Mouse (Mus musculus): ENCODE results near the gene Lrp2. TPM values are rescaled to one million over a fixed set of nuclear protein-coding genes. Genes with fewer than 3 reads are reported as not detected.

Gene Lrp2
- polyA plus RNA-seq, 1 experiment from 2014 or later = 0.04 TPM

DNA sequence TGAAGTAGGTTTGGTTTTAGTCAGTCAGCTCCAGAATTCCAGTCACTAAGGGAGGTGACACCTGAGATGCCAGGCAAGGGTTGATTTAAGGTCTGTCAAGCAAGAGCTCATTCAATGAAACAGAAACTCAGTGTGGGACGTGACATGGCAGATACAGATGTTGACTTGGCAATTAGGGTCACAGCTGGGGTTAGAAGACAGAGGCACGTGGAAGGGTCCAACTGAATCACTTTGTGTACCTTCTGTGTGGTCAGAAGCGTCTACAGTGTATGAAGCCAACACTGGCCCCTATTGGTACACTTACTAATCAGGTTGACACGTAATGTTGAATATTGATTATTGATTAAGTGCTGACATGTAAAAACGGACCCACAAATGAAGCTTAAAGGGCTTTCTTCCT lies 161.0 kb downstream of the Lrp2 start:
- H3K4me1 ChIP-seq = no peaks in the 10 kb centered on the region
- H3K9me3 ChIP-seq = no peaks in the 10 kb centered on the region
- H3K27me3 ChIP-seq = no peaks in the 10 kb centered on the region
- ATAC-seq (ENCODE audit: low FRiP score, low read depth) = no peak
- H3K4me3 ChIP-seq = no peak overlapping the region
- H3K36me3 ChIP-seq = no peaks in the 10 kb centered on the region
- H3K9ac ChIP-seq = no peak overlapping the region
- H3K4me2 ChIP-seq (replicated peaks) = no peak overlapping the region
- H3K27ac ChIP-seq = no peak overlapping the region
- WGBS = 48% methylated on average over 5 of the region's 5 CpGs

DNA sequence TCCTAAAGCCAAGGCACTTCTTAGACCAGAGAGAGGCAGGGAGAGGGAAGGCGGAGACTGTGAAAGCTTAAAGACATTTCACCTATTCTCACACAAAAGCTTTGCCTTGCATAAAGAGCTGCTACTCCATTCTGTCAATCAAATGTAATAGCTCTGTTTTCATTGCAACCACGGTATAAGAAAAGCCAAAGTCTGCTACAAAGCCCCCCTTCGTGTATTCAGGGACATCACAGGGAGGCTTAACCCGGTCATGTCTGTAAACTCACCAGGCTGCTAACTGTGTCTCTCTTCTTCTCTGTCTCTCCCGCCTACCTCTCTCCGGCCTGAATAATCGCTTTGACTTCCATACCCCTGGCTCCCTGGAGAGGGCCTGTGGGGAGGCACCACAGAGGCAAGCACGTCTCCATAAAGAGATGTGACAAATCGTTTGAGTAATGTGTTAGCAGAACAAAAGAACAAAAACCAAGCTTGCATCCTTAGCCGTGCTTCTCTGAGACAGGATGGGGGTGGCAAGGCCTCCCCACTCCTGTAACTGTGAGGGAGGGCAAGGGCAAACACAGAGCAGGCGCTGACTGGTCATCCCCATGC lies 167.5 kb downstream of the Lrp2 start:
- H3K27ac ChIP-seq = no peak overlapping the region
- no peak overlapping the region for H3K4me3 ChIP-seq
- H3K36me3 ChIP-seq = no peaks in the 10 kb centered on the region
- no peak overlapping the region for H3K9ac ChIP-seq
- H3K4me1 ChIP-seq = 0 out of 2 replicates have a peak, but pooled peaks cover 6% of the 10 kb centered on the region
- no peak overlapping the region for H3K4me2 ChIP-seq (replicated peaks)
- no peaks in the 10 kb centered on the region for H3K27me3 ChIP-seq
- H3K9me3 ChIP-seq = no peaks in the 10 kb centered on the region
- no peak for ATAC-seq (ENCODE audit: low FRiP score, low read depth)
- 15% methylated on average over 11 of the region's 11 CpGs for WGBS

DNA sequence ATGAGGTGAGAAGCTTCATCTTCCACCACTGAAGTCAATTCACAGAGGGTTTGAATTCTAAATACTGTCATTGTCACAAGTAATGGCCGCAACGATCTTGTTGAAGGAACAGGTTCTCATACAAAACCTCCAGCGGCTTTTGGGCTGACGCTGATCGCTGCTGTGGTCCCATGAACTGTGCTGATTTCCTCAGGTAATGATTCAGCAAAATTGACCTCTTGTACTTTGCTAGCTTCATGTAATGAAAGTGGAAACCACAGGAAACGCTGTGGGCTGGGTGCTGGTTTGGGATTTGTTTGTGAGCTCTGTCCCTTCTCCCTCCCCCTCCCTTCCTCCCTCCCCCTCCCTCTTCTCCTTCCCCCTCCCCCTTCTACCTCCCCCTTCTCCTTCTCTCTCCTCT lies 170.8 kb downstream of the Lrp2 start:
- no peaks in the 10 kb centered on the region for H3K27me3 ChIP-seq
- H3K4me2 ChIP-seq (replicated peaks) = no peak overlapping the region
- H3K36me3 ChIP-seq = no peaks in the 10 kb centered on the region
- H3K9me3 ChIP-seq = no peaks in the 10 kb centered on the region
- no peak overlapping the region for H3K27ac ChIP-seq
- 0 out of 2 replicates have a peak, but pooled peaks cover 6% of the 10 kb centered on the region for H3K4me1 ChIP-seq
- no peak overlapping the region for H3K9ac ChIP-seq
- H3K4me3 ChIP-seq = no peak overlapping the region
- WGBS = 69% methylated on average over 6 of the region's 6 CpGs
- ATAC-seq (ENCODE audit: low FRiP score, low read depth) = no peak

DNA sequence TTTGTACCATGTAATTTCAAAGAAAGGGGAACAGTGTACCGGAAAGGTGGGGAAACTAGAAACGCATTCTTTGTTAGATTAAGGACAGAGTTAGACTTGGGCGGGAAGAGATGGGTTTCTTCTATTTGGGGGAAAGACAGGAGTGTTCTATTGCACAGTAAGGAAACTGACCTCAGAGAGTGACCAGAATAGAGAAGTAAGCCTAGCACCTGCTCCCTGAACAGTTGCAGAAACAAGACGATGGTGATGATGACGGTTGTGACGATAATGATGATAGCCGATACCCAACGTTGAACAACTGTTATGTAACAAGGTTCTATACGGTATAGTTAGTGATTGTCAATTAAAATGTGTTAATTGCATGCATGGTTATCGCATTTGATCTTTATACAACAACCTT lies 171.3 kb downstream of the Lrp2 start:
- Histone ChIP-seq H3K4me3 (no peak overlapping the region), H3K4me2 (replicated peaks) (no peak overlapping the region), H3K36me3 (no peaks in the 10 kb centered on the region), H3K4me1 (0 out of 2 replicates have a peak, but pooled peaks cover 6% of the 10 kb centered on the region), H3K27ac (no peak overlapping the region), H3K27me3 (no peaks in the 10 kb centered on the region), H3K9ac (no peak overlapping the region), H3K9me3 (no peaks in the 10 kb centered on the region)
- no peak for ATAC-seq (ENCODE audit: low FRiP score, low read depth)
- 93% methylated on average over 10 of the region's 10 CpGs for WGBS

DNA sequence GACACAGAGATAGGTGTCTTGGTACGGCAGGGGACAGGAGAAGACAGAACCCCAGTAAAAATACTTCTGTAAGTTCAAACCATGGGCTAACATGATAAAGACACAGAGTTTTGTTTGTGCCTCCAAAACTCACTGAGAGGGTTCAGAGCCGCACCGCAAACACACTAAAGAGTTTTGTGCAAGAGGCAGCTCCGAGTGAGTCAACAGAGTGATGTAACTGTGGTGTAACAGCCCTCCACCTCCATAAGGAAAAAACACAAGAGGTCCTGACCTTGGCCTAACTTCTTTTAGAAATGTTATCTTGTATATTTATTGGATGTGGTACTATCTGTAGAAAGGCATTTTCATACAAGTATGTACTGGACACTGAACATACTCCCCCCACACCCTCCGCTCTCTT lies 180.2 kb downstream of the Lrp2 start:
- no peak overlapping the region for H3K4me2 ChIP-seq (replicated peaks)
- H3K9ac ChIP-seq = no peak overlapping the region
- 95% methylated on average over 5 of the region's 5 CpGs for WGBS
- H3K27ac ChIP-seq = no peak overlapping the region
- no peaks in the 10 kb centered on the region for H3K9me3 ChIP-seq
- no peak overlapping the region for H3K4me3 ChIP-seq
- no peaks in the 10 kb centered on the region for H3K36me3 ChIP-seq
- ATAC-seq (ENCODE audit: low FRiP score, low read depth) = no peak
- peaks cover 10% of the 10 kb centered on the region for H3K4me1 ChIP-seq
- no peaks in the 10 kb centered on the region for H3K27me3 ChIP-seq

DNA sequence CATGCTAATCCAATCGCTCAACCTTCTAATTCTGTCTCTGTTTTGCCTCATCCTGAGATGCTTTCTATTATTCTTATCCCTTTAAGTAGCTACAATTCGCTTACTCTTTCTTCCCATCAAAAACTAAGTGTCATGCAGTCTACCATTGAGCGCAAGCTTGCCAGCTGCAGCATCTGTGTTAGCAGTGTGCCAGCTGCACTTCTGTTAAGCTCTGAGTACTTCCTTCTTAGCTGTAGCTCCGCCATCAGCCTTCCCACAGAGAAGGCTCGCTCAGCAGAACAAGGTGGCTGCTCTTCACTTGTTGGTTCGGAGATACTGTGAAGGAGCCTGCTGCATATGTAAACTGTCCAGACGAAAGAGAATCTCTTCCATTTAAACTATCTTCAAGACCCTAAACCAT lies 183.6 kb downstream of the Lrp2 start:
- H3K27me3 ChIP-seq = no peaks in the 10 kb centered on the region
- WGBS = 83% methylated on average over 7 of the region's 7 CpGs
- no peak overlapping the region for H3K4me3 ChIP-seq
- no peak overlapping the region for H3K4me2 ChIP-seq (replicated peaks)
- peaks cover 11% of the 10 kb centered on the region for H3K4me1 ChIP-seq
- H3K36me3 ChIP-seq = no peaks in the 10 kb centered on the region
- H3K9ac ChIP-seq = no peak overlapping the region
- H3K27ac ChIP-seq = no peak overlapping the region
- ATAC-seq (ENCODE audit: low FRiP score, low read depth) = no peak
- no peaks in the 10 kb centered on the region for H3K9me3 ChIP-seq

DNA sequence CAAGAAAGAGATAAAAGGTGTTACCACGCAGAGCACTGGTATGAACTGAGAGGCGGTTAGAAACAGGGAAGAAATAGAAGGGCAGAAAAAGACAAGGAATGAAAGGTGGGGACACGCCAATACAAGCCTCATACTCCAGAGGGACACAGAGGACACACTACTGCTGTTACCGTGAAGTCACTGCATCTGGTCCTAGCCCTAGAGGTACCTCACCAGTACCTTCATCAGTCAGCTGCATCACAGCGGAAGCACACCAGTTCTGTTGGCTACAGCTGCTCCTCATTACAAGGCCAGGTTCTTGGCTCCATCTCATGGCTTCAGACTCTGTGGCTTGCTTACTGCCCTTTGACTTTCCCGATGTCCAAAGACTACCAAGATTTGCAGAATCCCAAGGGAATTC lies 184.0 kb downstream of the Lrp2 start:
- Histone ChIP-seq H3K9ac (no peak overlapping the region), H3K27me3 (no peaks in the 10 kb centered on the region), H3K4me1 (peaks cover 11% of the 10 kb centered on the region), H3K4me2 (replicated peaks) (no peak overlapping the region), H3K27ac (no peak overlapping the region), H3K36me3 (no peaks in the 10 kb centered on the region), H3K4me3 (no peak overlapping the region), H3K9me3 (no peaks in the 10 kb centered on the region)
- ATAC-seq (ENCODE audit: low FRiP score, low read depth) = no peak
- WGBS = 83% methylated on average over 6 of the region's 6 CpGs

DNA sequence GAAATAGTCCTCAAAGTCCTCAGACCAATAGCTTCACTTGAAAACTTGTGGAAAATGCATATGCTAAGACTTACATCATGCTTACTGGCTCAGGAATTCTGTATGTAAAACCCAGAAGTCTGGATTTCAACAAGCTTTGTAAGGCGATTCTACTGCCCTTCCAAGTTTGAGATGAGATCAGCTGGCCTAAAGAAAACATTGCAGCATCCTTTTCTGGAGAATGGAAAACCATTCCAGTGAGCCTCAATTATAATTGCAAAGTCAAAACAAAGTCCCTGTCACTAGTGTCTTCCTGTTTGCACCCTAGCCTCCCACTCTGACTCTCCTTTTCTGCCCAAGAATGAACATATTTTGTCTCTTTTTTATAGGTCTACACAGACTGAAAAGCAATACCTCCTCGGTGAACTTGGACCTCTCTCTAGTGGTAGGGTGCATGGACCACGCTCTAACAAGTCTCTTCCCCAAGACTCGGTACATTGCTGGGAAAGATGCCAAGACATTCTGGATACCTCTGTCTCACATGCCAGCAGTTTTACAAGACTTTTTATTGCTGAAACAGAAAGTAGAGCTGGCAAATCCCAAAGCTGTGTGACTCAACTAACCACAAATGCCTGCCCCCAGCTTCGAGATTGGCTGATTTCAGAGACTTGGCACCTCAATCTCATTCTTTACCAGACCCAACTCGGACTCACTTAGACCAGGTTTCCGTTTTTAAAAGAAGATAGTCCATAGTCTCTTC lies 184.8 kb downstream of the Lrp2 start:
- Histone ChIP-seq H3K27me3 (no peaks in the 10 kb centered on the region), H3K4me1 (peaks cover 11% of the 10 kb centered on the region), H3K27ac (no peak overlapping the region; the same call in 1 of the 2 replicates), H3K9ac (no peak overlapping the region), H3K9me3 (no peaks in the 10 kb centered on the region), H3K4me3 (no peak overlapping the region), H3K4me2 (replicated peaks) (no peak overlapping the region), H3K36me3 (no peaks in the 10 kb centered on the region)
- peak; percentile 86 for ATAC-seq (ENCODE audit: low FRiP score, low read depth)
- WGBS = 38% methylated on average over 7 of the region's 7 CpGs

DNA sequence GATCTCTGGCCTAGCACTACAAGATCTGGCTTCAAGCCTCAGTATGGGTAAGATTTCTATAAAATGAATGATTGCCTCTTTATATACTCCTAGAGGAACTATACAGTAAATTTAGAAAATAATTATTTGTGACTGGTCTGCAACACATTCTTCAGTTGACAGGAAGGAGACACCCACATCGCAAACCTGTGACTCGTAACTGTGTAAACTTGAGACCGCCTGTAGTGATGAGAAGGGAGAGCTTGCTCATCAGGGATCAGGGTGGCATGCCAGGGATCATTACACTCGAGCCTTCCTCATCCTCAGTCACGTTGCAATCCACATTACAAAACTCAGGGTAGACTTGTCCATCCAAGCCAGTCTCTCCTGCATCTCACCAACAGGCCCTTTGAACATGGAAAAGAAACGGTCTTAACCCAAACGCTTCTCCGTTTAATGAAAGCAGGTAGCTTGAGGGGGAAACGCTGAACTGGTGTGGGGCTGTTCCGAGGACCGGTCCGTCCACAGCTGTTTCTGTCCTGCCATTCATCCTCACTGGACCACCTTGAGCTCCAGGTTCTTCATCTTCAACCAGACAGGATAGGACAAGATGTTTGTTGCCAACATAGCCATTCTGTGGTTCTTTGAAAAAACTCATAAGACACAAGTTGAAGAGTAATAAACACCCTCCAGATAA lies 189.0 kb downstream of the Lrp2 start:
- Histone ChIP-seq H3K27me3 (no peaks in the 10 kb centered on the region), H3K9ac (no peak overlapping the region), H3K4me1 (peaks cover 16% of the 10 kb centered on the region), H3K9me3 (no peaks in the 10 kb centered on the region), H3K4me2 (replicated peaks) (no peak overlapping the region), H3K27ac (no peak overlapping the region), H3K36me3 (no peaks in the 10 kb centered on the region), H3K4me3 (no peak overlapping the region)
- no peak for ATAC-seq (ENCODE audit: low FRiP score, low read depth)
- WGBS = 77% methylated on average over 12 of the region's 12 CpGs

DNA sequence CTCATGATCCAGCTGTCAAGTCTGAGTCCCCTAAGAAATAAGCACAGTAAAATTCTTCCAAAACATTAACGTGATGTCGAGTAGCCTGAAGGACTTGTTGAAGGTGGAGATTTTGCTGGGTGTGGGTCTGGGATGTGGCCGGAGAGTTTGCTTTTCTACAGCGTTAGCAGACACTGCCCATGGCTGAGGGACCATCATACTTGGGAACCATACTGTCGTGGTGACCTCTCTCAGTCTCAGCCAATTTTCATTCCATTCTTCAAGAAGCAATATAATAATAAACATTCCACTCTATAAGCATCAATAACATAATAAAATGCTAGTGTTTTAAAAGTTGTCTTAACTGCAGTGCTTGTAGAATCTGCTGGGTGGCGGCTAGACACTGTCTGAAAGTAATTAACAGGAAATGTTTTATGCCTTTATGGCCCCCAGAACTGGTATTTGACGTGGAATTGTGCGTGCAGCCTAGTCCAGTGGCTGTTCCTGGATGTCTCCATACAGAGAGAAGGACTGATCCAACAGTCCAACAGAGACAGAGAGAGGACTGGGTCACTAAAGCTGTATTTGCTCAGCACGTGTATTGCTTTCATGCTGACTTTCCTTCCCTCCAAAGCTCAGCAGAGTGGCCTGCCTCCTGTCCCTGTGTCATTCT lies 190.1 kb downstream of the Lrp2 start:
- Histone ChIP-seq H3K4me2 (replicated peaks) (no peak overlapping the region), H3K9ac (no peak overlapping the region), H3K4me3 (no peak overlapping the region), H3K27me3 (no peaks in the 10 kb centered on the region), H3K9me3 (no peaks in the 10 kb centered on the region), H3K27ac (no peak overlapping the region), H3K4me1 (peaks cover 7% of the 10 kb centered on the region), H3K36me3 (no peaks in the 10 kb centered on the region)
- WGBS = 30% methylated on average over 9 of the region's 9 CpGs
- ATAC-seq (ENCODE audit: low FRiP score, low read depth) = no peak

DNA sequence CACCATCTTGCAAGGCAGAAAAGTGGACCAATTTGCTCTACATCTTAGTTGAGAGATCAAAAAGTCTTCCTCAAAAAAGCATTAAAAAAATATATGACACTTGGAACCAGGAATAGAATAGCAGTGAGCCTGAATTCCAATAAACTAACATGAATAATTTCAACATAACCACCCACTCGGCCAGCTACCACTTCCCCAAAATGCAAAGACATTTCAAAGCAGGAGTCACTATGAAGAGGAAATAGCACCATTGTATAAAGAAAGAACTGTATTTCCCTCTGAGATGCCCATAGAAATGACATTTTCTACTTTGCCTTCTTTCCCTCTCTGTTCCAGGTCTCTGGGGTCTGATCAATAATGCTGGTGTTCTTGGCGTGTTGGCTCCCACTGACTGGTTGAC lies 191.9 kb downstream of the Lrp2 start:
- H3K4me1 ChIP-seq = peaks cover 5% of the 10 kb centered on the region; the same call in 1 of the 2 replicates
- 91% methylated on average over 2 of the region's 2 CpGs for WGBS
- no peak overlapping the region for H3K27ac ChIP-seq
- ATAC-seq (ENCODE audit: low FRiP score, low read depth) = no peak
- no peaks in the 10 kb centered on the region for H3K27me3 ChIP-seq
- H3K4me2 ChIP-seq (replicated peaks) = no peak overlapping the region
- no peaks in the 10 kb centered on the region for H3K9me3 ChIP-seq
- no peak overlapping the region for H3K9ac ChIP-seq
- no peaks in the 10 kb centered on the region for H3K36me3 ChIP-seq
- H3K4me3 ChIP-seq = no peak overlapping the region
